Mouse (Mus musculus) ES-E14 (cell line): ENCODE data around the gene Susd1. TPM values are rescaled to one million over a fixed set of nuclear protein-coding genes. Genes with fewer than 3 reads are reported as not detected.

Source experiments
- DNase-seq: peaks from one replicate; pipeline ENCODE4 v3.0.0-alpha.2; 2013; ENCODE audit warnings: low read depth, low spot score
- H3K27ac ChIP-seq: 2 replicates; pipeline ENCODE4 v1.5.1; 2012; ENCODE audit warnings: low read depth, mild to moderate bottlenecking, low read length, moderate library complexity, mixed read lengths; ENCODE audit not compliant: poor library complexity, insufficient read depth, severe bottlenecking
- H3K36me3 ChIP-seq: 2 replicates; pipeline ENCODE4 v1.6.1; 2012; ENCODE audit warnings: mild to moderate bottlenecking, low read length, moderate library complexity, mixed read lengths; ENCODE audit not compliant: control insufficient read depth, poor library complexity, insufficient read depth, severe bottlenecking
- H3K4me1 ChIP-seq, 2 experiments: fragments of 150-350 bp in 1 of 2; sonication (generic) in 1 of 2; 2 replicates each; pipeline ENCODE4 v1.6.1; 2012; ENCODE audit warnings: low read length in 2 of 2, mild to moderate bottlenecking in 1 of 2, mixed read lengths in 1 of 2; ENCODE audit not compliant: control insufficient read depth in 2 of 2, insufficient read depth in 2 of 2, poor library complexity in 1 of 2
- H3K4me3 ChIP-seq, 2 experiments: fragments of 150-350 bp in 1 of 2; sonication (generic) in 1 of 2; 2 replicates each; pipeline ENCODE4 v1.5.1; 2012; ENCODE audit warnings: low read length in 2 of 2, low read depth in 1 of 2, mild to moderate bottlenecking in 1 of 2, mixed read lengths in 1 of 2; ENCODE audit not compliant: insufficient read depth in 1 of 2, poor library complexity in 1 of 2, severe bottlenecking in 1 of 2
- H3K9ac ChIP-seq: 2 replicates; pipeline ENCODE4 v1.6.1; 2012; ENCODE audit warnings: low read depth, mild to moderate bottlenecking, low read length, mixed read lengths; ENCODE audit not compliant: poor library complexity, insufficient read depth, severe bottlenecking
- H3K9me3 ChIP-seq: fragments of 150-350 bp; sonication (generic); 2 replicates; pipeline ENCODE4 v1.6.1; 2012; ENCODE audit warnings: low read depth, mild to moderate bottlenecking, low read length; ENCODE audit not compliant: control insufficient read depth, insufficient read depth
- CHD2 ChIP-seq: IDR thresholded peaks from 2 replicates; pipeline ENCODE4 v1.6.1; 2014; ENCODE audit warnings: mild to moderate bottlenecking, low read depth, low read length, inconsistent platforms
- HCFC1 ChIP-seq: IDR thresholded peaks from 2 replicates; pipeline ENCODE4 v1.6.1; 2012; ENCODE audit warnings: low read length, inconsistent platforms, borderline replicate concordance; ENCODE audit not compliant: insufficient read depth
- MAFK ChIP-seq: IDR thresholded peaks from 2 replicates; pipeline ENCODE4 v1.6.1; 2014; ENCODE audit warnings: mild to moderate bottlenecking, low read depth, low read length, inconsistent platforms; ENCODE audit not compliant: insufficient read depth
- ZC3H11A ChIP-seq: IDR thresholded peaks from 2 replicates; pipeline ENCODE4 v1.6.1; 2012; ENCODE audit warnings: low read depth, mild to moderate bottlenecking, inconsistent platforms, low read length, borderline replicate concordance
- ZNF384 ChIP-seq: IDR thresholded peaks from 2 replicates; pipeline ENCODE4 v1.6.1; 2012; ENCODE audit warnings: low read depth, low read length, inconsistent platforms
- in situ Hi-C, 2 experiments: fragments of 600-800 bp; cut with MboI; formaldehyde crosslinking; loops; one replicate each; pipeline ENCODE4 v1.15.1; 2025; ENCODE audit warnings: low sequenced_read_pairs in 2 of 2, inconsistent platforms in 1 of 2; ENCODE audit not compliant: unreplicated experiment in 2 of 2
- total RNA-seq: library from RNA; depleted of rRNA; stranded (reverse); fragments of 300-350 nt; gene quantifications from 2 replicates; pipeline ENCODE4 v1.2.3, GENCODE M21; 2012

Susd1 gene
- total RNA-seq, 1 experiment: 7.7 TPM

GRCm38 (mm10) chr4:59282699-59283487 is 155.5 kb downstream of the Susd1 start:
- in situ Hi-C loops: no loop called here
- DNase-seq: no peak
- peaks cover 0 to 3% of the 10 kb centered on the region in 2 experiments; a peak in 1 of 4 replicates for H3K4me1 ChIP-seq
- H3K36me3 ChIP-seq: no peaks in the 10 kb centered on the region
- TF ChIP-seq CHD2 (no peak), MAFK (no peak), ZNF384 (no peak), ZC3H11A (no peak), HCFC1 (no peak)
- no peak overlapping the region for H3K9ac ChIP-seq
- H3K27ac ChIP-seq: no peak overlapping the region
- H3K9me3 ChIP-seq: no peaks in the 10 kb centered on the region
- no peak overlapping the region for H3K4me3 ChIP-seq

- Histone ChIP-seq H3K9ac (no peak overlapping the region), H3K36me3 (no peaks in the 10 kb centered on the region), H3K4me3 (no peak overlapping the region), H3K4me1 (peaks cover 0 to 3% of the 10 kb centered on the region in 2 experiments; a peak in 1 of 4 replicates), H3K9me3 (no peaks in the 10 kb centered on the region), H3K27ac (no peak overlapping the region)
- no peak for TF ChIP-seq ZC3H11A
- no peak for TF ChIP-seq ZNF384
- TF ChIP-seq HCFC1: no peak
- no peak for TF ChIP-seq MAFK
- no peak for TF ChIP-seq CHD2
- no peak for DNase-seq
- in situ Hi-C loops: no loop called here
These were observed 156.3 kb downstream of the Susd1 start for GRCm38 (mm10) chr4:59282137-59282536.

DNA sequence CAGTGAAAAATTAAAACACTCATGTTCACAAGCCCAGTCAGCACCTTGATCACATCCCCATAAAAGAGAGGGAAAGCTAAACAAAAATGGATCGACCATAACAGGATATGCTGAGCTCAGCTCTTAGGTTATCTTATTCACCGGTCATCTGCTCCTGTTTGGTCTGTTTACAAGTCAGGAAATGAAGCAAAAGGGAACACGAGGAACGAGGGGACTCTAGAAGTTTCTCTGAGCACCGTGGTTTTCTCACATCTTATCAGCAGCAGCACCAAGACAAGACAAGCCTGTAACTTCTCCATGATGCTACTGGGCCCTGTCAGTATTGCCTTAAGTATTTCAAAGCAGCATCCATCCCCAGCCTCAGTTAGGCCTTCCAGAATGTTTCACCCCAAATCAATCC is 157.6 kb downstream of the Susd1 start:
- Histone ChIP-seq H3K4me3 (no peak overlapping the region), H3K9me3 (no peaks in the 10 kb centered on the region), H3K36me3 (no peaks in the 10 kb centered on the region), H3K27ac (no peak overlapping the region), H3K4me1 (peaks cover 0 to 3% of the 10 kb centered on the region in 2 experiments; a peak in 1 of 4 replicates), H3K9ac (no peak overlapping the region)
- DNase-seq: no peak
- in situ Hi-C loops: no loop called here
- TF ChIP-seq ZNF384: no peak
- no peak for TF ChIP-seq CHD2
- TF ChIP-seq ZC3H11A: no peak
- TF ChIP-seq HCFC1: no peak
- TF ChIP-seq MAFK: no peak

DNA sequence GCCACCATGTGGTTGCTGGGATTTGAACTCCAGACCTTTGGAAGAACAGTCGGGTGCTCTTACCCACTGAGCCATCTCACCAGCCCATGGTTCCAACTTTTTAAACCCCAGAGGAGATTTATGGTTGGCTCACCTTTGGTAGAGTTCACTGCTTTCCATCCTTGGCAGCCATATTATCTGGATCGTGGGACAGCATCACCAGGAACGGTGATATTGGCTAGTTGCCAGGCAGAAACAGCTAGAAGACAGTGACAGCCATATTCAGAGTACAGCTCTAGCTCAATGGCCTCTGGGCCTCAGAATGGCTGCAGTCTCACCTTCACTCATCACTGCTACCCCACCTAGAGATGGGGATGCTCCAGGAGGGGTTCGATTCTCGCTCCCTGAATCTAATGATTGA is 159.3 kb downstream of the Susd1 start:
- in situ Hi-C loops: no loop called here
- TF ChIP-seq CHD2: no peak
- TF ChIP-seq ZNF384: no peak
- TF ChIP-seq HCFC1: no peak
- no peak for TF ChIP-seq MAFK
- TF ChIP-seq ZC3H11A: no peak
- Histone ChIP-seq H3K4me1 (peaks cover 0 to 3% of the 10 kb centered on the region in 2 experiments; a peak in 1 of 4 replicates), H3K36me3 (no peaks in the 10 kb centered on the region), H3K9ac (no peak overlapping the region), H3K9me3 (no peaks in the 10 kb centered on the region), H3K27ac (no peak overlapping the region), H3K4me3 (no peak overlapping the region)
- DNase-seq: no peak
